Mouse (Mus musculus): ENCODE data around the gene Kank4.
A peak's percentile ranks its signal among the peaks of the same experiment; 100 is the strongest.
"Not testable (repeated sequence)": the region's sequence is repeated elsewhere in the genome, so short reads cannot be mapped to it uniquely, and the experiment has no call there.

Gene Kank4

DNA sequence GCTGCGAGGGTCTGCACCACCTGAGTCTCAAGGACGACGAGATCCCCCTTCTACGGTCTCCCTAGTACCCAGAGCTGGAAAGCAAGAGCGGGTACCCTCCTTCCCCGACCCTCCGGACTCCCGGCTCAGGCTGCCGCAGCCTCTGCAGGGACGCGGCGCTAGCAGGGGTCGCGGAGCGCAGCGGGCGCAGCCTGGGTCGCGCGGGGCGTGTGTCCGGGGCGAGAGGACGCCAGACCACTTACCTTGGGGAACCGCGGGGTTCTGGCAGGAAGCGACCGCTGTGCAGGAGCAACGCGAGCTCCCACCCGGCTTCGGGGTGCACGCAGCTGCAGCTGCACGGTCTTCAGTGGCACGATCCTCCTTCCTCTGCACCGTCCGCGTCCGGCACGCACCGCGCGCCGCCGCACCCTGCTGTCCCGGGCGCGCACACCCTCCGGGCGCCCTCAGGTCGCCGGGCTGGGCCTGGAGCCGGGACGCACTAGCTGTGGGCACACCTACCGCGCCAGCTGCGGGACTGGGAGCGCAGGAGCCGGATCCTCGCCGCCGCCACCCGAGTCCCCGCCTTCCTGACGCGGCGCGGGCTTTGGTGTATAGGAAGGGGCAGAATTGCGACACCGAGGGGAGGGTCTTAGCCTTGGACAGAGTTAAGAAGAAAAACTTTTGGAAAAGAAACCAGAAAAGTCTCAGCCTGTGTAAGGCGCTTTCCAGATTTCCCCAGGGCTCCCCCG is at the start of gene Kank4:
TSS of gene Kank4 (minus strand) at position 354 of the 728 bp plus-strand sequence.
- Histone ChIP-seq H3K27me3 (ENCODE audit: control insufficient read depth, insufficient read depth, low read length, poor library complexity, severe bottlenecking) (no peaks in the 10 kb centered on the region), H3K36me3 (ENCODE audit: control insufficient read depth, insufficient read depth, low read length, poor library complexity, severe bottlenecking) (no peaks in the 10 kb centered on the region)
- DNase-seq (ENCODE audit: low read depth, low spot score): no peak

GRCm38 (mm10) chr4:98865386-98866237 is 48.3 kb upstream of the Kank4 start:
- H3K36me3 ChIP-seq (ENCODE audit: control insufficient read depth, insufficient read depth, low read length, poor library complexity, severe bottlenecking): no peaks in the 10 kb centered on the region
- no peak for DNase-seq (ENCODE audit: low read depth, low spot score)
- H3K27me3 ChIP-seq (ENCODE audit: control insufficient read depth, insufficient read depth, low read length, poor library complexity, severe bottlenecking): no peaks in the 10 kb centered on the region

DNA sequence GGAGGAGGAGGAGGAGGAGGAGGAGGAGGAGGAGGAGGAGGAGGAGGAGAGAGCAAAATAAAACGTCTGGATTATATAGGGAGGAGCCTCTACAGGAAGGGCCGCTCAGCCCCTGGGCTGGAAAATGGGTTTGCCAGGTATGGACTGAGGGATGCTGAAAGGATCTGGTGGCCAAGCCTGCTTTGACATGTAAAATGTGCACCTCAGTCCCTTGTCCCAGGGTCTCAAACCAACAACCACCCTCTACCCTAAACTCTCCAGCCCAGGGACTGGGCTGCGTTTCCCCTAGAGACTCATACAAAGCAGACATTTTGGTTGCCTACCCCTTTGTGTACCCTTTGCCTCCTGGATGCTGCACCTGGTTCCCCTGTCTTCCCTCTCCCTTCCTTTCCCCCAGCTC is 47.2 kb upstream of the Kank4 start:
- no peaks in the 10 kb centered on the region for H3K27me3 ChIP-seq (ENCODE audit: control insufficient read depth, insufficient read depth, low read length, poor library complexity, severe bottlenecking)
- DNase-seq (ENCODE audit: low read depth, low spot score): no peak
- H3K36me3 ChIP-seq (ENCODE audit: control insufficient read depth, insufficient read depth, low read length, poor library complexity, severe bottlenecking): no peaks in the 10 kb centered on the region

GRCm38 (mm10) chr4:98864094-98864493 is 46.8 kb upstream of the Kank4 start:
- DNase-seq (ENCODE audit: low read depth, low spot score): no peak
- Histone ChIP-seq H3K27me3 (ENCODE audit: control insufficient read depth, insufficient read depth, low read length, poor library complexity, severe bottlenecking) (no peaks in the 10 kb centered on the region), H3K36me3 (ENCODE audit: control insufficient read depth, insufficient read depth, low read length, poor library complexity, severe bottlenecking) (no peaks in the 10 kb centered on the region)

DNA sequence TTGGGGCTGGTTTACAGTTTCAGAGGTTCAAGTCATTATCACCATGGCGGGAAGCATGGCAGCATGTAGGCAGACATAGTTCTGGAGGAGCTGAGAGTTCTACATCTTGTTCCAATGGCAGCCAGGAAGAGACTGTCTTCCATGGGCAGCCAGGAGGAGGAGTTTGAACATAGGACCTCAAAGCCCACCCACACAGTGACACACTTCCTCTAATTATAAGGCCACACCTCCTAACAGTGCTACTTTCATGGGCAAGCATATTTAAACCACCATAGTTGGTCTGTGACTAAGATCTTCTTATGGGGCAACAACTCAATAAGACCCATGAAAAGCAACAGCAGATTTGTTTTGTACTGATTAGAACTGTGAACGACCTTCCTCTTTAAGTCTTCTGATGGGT is 46.1 kb upstream of the Kank4 start:
- Histone ChIP-seq H3K27me3 (ENCODE audit: control insufficient read depth, insufficient read depth, low read length, poor library complexity, severe bottlenecking) (no peaks in the 10 kb centered on the region), H3K36me3 (ENCODE audit: control insufficient read depth, insufficient read depth, low read length, poor library complexity, severe bottlenecking) (no peaks in the 10 kb centered on the region)
- DNase-seq (ENCODE audit: low read depth, low spot score): no peak

- no peaks in the 10 kb centered on the region for H3K27me3 ChIP-seq (ENCODE audit: control insufficient read depth, insufficient read depth, low read length, poor library complexity, severe bottlenecking)
- DNase-seq (ENCODE audit: low read depth, low spot score): no peak
- H3K36me3 ChIP-seq (ENCODE audit: control insufficient read depth, insufficient read depth, low read length, poor library complexity, severe bottlenecking): no peaks in the 10 kb centered on the region
Measured at GRCm38 (mm10) chr4:98858151-98858855, 41.0 kb upstream of the Kank4 start.

DNA sequence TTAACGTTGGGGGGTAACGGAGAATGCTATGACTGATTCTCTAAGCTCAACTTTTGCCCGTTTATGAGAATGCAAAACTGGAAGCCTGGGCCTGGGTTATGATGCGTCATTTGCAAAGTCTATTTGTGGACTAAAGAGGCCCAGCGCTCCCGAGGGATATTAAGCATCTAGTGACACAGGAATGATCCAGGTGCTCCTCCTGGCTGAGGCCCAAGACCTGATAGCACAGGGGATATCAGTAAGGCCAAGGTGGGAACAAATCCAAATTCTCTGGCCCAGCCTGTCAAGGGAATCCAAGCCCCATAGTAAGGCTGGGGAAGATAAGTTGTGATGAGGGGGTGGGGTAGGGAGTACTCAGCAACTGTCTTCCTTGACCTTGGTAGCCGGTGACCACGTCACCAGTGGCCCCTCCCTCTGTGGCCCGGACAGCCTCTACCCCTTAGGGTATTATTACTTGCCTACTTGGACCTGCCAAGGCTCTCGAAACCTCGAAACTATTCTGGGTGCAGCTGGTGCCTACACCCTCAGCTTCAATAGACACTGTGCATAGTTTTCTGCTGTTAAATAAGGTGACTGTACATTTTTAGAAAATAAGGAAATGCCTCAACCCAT is 39.8 kb upstream of the Kank4 start:
- DNase-seq (ENCODE audit: low read depth, low spot score): no peak

GRCm38 (mm10) chr4:98853926-98854325 is 36.6 kb upstream of the Kank4 start:
- no peak for DNase-seq (ENCODE audit: low read depth, low spot score)
- Histone ChIP-seq H3K27me3 (ENCODE audit: control insufficient read depth, insufficient read depth, low read length, poor library complexity, severe bottlenecking) (no peaks in the 10 kb centered on the region), H3K36me3 (ENCODE audit: control insufficient read depth, insufficient read depth, low read length, poor library complexity, severe bottlenecking) (no peaks in the 10 kb centered on the region)

More for the DNA sequence above, 39.8 kb upstream of the Kank4 start:
- Histone ChIP-seq H3K36me3 (ENCODE audit: control insufficient read depth, insufficient read depth, low read length, poor library complexity, severe bottlenecking) (no peaks in the 10 kb centered on the region), H3K27me3 (ENCODE audit: control insufficient read depth, insufficient read depth, low read length, poor library complexity, severe bottlenecking) (no peaks in the 10 kb centered on the region)

- H3K27me3 ChIP-seq (ENCODE audit: control insufficient read depth, insufficient read depth, low read length, poor library complexity, severe bottlenecking); H3K36me3 ChIP-seq (ENCODE audit: control insufficient read depth, insufficient read depth, low read length, poor library complexity, severe bottlenecking): not testable (repeated sequence)
- peak; percentile 11 for DNase-seq (ENCODE audit: low read depth, low spot score)
Measured at GRCm38 (mm10) chr4:98850485-98850884, 33.1 kb upstream of the Kank4 start.

GRCm38 (mm10) chr4:98847120-98847885 is 30.0 kb upstream of the Kank4 start:
- H3K36me3 ChIP-seq (ENCODE audit: control insufficient read depth, insufficient read depth, low read length, poor library complexity, severe bottlenecking): no peaks in the 10 kb centered on the region
- no peaks in the 10 kb centered on the region for H3K27me3 ChIP-seq (ENCODE audit: control insufficient read depth, insufficient read depth, low read length, poor library complexity, severe bottlenecking)
- no peak for DNase-seq (ENCODE audit: low read depth, low spot score)

GRCm38 (mm10) chr4:98846396-98846795 is 29.1 kb upstream of the Kank4 start:
- no peaks in the 10 kb centered on the region for H3K36me3 ChIP-seq (ENCODE audit: control insufficient read depth, insufficient read depth, low read length, poor library complexity, severe bottlenecking)

DNA sequence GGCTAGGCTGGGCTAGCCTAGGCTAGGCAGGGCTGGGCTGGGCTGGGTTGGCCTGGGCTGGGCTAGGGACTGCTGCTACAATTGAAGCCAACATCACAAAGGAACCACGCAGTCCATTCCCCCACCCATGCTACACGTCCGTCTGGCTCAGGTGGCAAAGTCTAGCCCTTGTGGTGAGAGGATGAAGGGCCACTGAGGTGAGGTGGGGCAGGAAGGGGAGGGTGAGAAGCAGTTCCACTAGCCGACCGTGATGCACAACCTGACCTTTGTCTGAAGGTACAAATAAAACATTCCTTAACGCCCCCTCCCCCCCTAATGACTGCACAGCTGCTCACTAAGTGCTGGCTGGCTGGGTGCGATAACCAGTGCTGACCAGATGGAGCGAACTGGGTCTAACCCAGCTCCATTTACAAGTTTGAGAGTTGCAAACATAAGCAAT is 28.4 kb upstream of the Kank4 start:
- Histone ChIP-seq H3K27me3 (ENCODE audit: control insufficient read depth, insufficient read depth, low read length, poor library complexity, severe bottlenecking) (no peaks in the 10 kb centered on the region), H3K36me3 (ENCODE audit: control insufficient read depth, insufficient read depth, low read length, poor library complexity, severe bottlenecking) (no peaks in the 10 kb centered on the region)
- DNase-seq (ENCODE audit: low read depth, low spot score): no peak

More at GRCm38 (mm10) chr4:98846396-98846795, 29.1 kb upstream of the Kank4 start:
- H3K27me3 ChIP-seq (ENCODE audit: control insufficient read depth, insufficient read depth, low read length, poor library complexity, severe bottlenecking): no peaks in the 10 kb centered on the region
- no peak for DNase-seq (ENCODE audit: low read depth, low spot score)

DNA sequence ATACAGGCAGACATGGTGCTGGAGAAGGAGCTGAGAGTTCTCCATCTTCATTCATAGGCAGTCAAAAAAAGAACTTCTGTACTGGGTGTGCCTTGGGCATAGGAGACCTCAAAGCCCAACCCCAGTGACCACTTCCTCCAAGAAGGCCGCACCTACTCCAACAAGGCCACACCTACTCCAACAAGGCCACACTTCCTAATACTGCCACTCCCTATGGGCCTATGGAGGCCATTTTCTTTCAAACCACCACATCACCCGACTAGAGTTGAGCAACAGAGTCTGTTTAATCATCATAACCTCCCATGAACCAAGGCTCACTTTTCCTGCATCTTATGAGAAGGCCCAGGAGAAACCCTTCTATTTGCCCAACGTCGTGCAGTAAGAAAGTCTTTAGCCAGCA is 27.9 kb upstream of the Kank4 start:
- H3K36me3 ChIP-seq (ENCODE audit: control insufficient read depth, insufficient read depth, low read length, poor library complexity, severe bottlenecking): no peaks in the 10 kb centered on the region
- no peak for DNase-seq (ENCODE audit: low read depth, low spot score)
- no peaks in the 10 kb centered on the region for H3K27me3 ChIP-seq (ENCODE audit: control insufficient read depth, insufficient read depth, low read length, poor library complexity, severe bottlenecking)
